Mouse (Mus musculus) G1E (cell line): Measurements from ENCODE around the gene 1700066M21Rik.

ENCODE experiments used
- CTCF ChIP-seq: IDR thresholded peaks from 2 replicates; pipeline ENCODE4 v1.5.1; 2012; ENCODE audit warnings: low read depth, low read length, inconsistent platforms, mixed read lengths
- GATA2 ChIP-seq: IDR thresholded peaks from 2 replicates; pipeline ENCODE4 v1.6.1; 2012; ENCODE audit warnings: low read depth, low read length, inconsistent platforms, borderline replicate concordance
- POLR2AphosphoS5 ChIP-seq: IDR thresholded peaks from 2 replicates; pipeline ENCODE4 v1.6.1; 2012; ENCODE audit warnings: low read depth, low read length, inconsistent platforms; ENCODE audit not compliant: insufficient replicate concordance
- TAL1 ChIP-seq: conservative IDR thresholded peaks from 2 replicates; pipeline ENCODE4 v1.6.1; 2012; ENCODE audit warnings: low read depth, low read length, inconsistent platforms, mixed read lengths

GRCm38 (mm10) chr1:57400321-57400720 lies 22.9 kb downstream of the 1700066M21Rik start:
- TF ChIP-seq POLR2AphosphoS5 (no peak), CTCF (no peak), TAL1 (no peak), GATA2 (no peak)
